Mouse (Mus musculus) kidney, adult 9 months (tissue): ENCODE results near the gene Colgalt2.
"Not testable (repeated sequence)": the region's sequence is repeated elsewhere in the genome, so short reads cannot be mapped to it uniquely, and the experiment has no call there.

Experiments
- DNase-seq: peaks from one replicate; pipeline ENCODE4 v3.0.0; 2022

Colgalt2 gene

DNA sequence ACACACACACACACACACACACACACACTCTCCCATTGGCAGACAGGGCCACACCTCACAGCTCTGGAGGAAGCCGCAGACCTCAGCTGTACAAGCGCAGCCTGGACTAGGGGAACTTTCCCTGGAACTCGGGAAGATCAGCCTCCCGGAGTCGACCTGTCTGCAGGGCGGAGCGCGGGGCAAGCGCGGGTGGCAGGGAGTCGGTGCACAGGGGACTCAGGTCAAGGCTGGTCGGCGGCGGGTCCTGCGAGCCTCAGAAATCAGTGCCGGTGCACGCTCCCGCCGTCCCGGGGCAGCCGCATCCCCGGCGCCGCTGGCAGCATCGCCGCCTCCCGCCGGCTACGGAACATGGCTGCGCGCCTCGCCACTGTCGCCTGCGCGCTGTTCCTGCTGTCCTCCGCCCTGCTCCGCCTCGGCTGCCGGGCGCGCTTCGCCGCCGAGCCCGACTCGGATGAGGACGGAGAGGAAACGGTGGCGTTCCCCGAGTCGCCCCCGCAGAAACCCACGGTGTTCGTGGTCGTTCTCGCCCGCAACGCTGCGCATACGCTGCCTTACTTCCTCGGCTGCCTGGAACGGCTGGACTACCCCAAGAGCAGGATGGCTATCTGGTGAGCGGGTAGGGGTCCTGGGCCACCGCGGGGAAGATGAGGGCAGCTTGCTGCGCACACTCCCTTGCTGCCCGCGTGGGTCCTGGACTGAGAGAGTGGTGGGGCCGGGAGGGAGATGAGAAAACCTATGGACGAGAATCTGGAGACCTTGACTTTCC, at the start of gene Colgalt2:
Gene Colgalt2 (plus strand): TSS at position 41 of the 766 bp plus-strand sequence.
- peak; percentile 62 for DNase-seq

DNA sequence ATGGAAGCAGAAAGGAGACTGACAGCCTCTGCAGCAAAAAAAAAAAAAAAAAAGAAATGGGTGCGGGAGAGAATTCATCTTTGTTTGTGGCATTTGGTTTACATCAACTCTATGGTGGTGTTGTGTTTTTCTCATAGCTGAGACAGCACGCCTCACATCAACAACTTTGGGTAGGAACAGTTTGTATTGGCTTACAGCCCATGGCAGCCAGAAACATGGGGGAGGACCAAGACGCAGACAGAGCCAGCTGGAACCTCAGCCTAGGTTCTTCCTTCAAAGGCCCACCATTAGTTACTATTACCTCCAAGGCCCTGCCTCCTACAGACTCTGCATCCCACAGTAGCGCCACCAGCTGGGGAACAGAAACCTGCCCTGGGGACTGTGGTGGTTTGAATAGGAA, 42.9 kb upstream of the Colgalt2 start:
- no peak for DNase-seq

DNA sequence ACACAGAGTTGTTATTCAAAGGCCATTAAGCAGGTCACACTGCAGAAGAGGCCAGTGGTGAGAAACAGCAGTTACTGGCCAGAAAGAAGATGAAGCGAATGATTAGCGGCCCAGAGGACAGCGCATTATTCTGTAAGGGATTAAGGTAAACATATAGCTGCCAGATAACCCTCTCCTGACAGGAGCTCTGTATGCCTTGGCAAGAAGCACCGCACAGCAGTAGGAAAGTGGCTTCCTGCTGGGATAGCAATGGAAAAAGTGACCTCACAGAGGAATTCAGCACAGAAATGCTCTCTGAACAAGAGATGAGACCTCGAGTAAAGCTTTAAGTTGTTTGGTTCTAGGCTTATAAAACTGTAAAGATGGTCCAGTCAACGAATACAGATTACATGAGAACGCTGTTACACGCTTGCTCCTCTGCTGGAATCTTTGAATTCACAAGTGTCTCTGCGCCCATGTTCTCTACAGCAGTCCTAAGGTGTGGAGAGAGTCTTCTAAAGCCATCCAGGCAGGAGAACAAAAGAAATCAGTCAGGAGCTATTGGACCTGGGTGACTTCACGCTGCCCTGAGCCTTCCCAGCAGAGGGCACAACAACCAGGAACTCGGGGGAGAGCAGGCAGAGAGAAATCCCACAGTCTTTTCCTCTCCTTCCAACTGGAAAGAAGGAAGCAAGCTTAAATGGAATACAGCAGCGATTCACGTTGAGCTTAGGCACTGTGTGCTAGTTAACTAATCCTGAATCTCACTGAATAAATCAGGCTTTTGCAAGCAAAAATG, 31.1 kb upstream of the Colgalt2 start:
- DNase-seq, result no peak

DNA sequence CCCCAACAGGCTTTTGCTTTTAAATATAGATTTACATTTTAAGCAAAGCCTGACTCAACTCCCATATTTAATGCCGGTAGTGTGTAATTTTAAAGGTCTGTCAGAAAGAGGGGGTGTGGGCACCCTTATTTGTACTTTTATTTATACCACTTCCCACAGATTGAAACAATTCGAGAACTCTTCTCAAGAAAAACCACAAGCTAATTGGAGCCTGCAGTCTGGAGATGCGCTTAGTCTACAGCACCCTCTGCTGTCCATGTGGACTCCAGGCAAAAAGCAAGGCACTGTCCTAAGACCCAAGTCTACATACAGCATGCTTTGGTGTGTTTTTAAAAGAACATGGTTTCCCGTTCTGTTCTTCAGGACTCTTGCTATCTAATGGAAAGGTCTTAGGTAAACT, 30.5 kb upstream of the Colgalt2 start:
- peak; percentile 68 for DNase-seq

DNA sequence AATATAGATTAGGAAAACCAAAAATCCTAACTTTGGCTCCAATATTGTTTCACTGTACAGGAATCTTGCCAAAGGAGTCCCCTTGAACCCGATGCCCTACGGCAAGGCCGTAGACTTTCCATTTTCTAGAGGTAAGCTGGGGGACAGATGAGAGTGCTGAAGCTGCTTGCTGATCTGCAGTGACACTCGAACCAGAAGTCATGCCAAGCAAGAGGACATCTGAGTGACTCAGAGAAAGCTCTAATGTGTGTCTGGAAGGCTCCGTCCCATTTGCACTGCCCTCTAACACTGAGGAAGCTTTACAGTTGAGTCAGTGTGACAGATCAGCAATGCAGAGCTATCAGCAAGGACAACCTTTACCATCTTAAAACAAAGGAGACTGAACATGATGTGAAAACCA, 21.3 kb upstream of the Colgalt2 start:
- DNase-seq, result no peak

DNA sequence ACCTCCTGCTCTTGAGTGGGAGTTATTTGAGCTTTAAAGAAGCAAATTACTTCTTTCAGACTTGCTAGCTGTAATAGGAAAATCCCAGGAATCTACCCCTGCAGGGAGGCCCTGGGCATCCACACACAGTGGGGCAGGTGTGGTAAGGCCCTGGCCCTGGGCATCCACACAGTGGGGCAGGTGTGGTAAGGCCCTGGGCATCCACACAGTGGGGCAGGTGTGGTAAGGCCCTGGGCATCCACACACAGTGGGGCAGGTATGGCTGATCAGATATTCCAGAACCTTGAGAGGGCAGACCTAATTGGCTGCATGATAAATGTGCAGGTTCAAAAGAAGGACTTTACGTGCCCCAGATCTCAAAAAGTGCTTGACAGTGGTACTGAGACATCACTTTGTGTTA, 15.0 kb upstream of the Colgalt2 start:
- DNase-seq, result no peak

DNA sequence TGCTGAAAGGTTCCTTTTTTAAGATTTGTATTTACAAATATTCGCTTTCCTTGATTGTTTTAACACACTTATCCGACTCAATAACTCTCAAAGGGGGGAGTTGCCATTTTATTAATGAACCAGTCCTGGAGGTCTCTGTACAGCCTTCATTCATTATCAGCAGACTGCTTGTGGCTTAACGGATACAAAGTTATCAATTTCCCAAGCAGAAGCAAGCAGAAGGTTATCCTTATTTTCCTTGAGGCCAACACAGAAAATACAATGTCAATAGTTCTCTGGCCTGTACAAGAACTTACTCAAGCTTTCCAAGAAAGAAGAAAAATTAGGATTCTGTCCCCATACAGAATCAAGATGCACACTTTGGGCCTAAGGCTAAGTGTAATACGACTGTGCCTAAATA, 13.9 kb upstream of the Colgalt2 start:
- not testable (repeated sequence) for DNase-seq

DNA sequence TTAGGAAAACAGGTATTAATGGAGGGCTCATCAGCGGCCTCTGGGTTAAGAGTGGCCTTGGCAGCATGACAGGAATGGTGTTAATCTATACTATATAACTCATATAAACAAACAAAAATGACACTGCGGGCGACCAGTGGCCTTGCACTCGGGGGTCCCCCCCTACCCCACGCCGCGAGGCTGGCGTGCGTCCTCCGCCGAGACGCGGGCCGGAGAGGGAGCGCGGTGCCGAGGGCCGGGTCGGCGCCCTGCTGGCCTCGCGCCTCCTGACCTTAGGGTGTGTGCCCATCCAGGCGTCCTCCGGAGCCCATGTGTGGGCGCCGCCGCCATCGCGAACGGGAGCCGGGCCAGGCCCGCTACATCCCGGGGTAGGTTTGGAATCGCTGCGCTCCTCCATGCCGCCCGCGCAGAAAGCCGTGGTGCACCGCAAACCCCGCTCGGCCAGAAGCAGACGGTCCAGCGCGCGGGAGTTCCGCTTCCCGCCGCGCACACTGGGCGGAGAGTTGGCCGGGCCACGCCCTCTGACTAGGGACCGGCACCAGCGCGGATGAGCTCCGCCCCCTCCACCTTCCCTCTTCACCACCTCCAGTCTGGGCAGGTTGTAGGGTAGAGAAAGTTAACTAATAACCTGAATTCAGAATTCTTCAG, 13.3 kb upstream of the Colgalt2 start, which contains the start of gene Tsen15:
Gene Tsen15 (minus strand): TSS at position 501 of the 648 bp plus-strand sequence.
- DNase-seq, result peak; percentile 96

DNA sequence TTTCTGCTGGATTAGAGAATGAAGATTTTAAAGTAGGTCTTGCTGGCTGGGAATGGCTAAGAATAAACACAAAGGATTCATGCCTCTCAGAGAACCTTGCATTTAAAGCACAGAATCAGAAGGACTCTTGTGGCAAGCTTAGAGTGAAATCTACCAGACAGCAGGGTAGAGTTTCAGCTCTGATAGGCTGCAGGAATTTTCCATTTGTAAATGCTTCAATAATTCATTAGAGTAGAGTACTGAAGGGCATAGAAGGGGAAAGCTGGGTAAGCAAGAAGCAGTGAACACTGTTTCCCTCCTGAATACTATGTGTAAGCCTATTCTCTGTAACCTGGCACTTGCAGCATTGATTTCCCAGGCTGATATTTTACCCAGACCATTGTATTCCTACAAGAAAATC, 10.4 kb upstream of the Colgalt2 start:
- peak; percentile 59 for DNase-seq

DNA sequence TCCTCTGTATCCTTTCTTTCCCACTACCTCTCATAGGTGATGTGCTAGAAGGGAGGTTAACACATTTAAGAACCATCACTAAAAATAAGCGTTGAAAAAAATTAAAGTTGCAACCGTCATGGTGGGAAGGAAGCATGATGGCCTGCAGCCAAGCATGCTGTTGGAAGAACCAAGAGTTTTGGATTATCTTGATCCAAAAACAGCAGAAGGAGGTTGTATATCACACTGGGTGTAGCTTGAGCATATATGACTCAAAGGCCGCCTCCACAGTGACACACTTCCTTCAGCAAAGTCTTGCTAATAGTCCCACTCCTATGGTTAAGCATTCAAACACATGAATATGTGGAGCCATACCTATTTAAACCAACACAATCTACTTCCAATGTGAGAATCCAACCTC, 5.5 kb upstream of the Colgalt2 start:
- DNase-seq, result no peak

DNA sequence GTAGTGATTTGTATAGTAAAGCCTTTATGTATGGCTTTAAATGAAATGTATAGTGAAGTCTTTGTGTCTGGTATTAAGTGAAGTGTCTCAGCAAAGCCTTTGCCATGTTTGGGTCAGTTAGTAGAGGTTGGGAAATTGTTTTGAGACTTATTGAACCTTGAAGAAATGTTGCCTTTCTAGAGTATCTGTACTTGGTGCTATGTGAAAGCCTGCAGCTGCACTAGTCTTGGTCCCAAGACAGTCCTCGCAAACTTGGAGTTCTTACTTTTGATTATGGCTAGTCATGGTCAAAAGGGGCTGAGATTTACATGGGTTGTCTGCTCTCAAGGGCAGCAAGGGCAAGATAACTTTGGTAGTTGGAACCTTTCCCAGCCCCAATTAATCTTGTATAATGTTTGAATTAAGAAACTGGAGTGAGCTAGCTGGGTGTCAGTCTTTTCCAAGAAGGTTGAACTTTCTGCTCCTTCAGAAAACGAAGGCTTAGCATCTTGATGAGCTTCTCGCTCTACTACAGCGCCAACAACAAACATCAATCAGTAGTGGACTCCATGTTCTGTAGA, 4.6 kb upstream of the Colgalt2 start:
- DNase-seq, result peak; percentile 56

DNA sequence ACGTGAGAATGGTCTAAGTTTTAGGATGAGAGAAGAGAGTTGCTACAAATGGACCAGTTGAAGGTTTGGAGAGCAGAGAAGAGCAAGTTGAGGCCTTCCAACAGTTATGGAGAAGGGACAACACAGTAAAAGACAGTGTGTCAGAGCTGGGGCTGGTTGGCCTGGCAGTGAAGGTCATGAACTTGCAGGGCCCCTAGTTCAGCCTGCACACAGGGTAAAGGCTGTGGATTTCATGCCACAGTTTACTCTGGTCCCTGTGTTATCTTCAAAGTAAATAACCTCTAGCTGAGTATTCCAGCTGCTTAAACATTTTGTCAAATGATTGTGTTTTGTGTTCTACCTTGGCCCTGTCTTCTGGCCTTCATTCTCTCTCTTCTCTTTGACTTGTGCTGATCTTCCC, 922 bp upstream of the Colgalt2 start:
- no peak for DNase-seq

DNA sequence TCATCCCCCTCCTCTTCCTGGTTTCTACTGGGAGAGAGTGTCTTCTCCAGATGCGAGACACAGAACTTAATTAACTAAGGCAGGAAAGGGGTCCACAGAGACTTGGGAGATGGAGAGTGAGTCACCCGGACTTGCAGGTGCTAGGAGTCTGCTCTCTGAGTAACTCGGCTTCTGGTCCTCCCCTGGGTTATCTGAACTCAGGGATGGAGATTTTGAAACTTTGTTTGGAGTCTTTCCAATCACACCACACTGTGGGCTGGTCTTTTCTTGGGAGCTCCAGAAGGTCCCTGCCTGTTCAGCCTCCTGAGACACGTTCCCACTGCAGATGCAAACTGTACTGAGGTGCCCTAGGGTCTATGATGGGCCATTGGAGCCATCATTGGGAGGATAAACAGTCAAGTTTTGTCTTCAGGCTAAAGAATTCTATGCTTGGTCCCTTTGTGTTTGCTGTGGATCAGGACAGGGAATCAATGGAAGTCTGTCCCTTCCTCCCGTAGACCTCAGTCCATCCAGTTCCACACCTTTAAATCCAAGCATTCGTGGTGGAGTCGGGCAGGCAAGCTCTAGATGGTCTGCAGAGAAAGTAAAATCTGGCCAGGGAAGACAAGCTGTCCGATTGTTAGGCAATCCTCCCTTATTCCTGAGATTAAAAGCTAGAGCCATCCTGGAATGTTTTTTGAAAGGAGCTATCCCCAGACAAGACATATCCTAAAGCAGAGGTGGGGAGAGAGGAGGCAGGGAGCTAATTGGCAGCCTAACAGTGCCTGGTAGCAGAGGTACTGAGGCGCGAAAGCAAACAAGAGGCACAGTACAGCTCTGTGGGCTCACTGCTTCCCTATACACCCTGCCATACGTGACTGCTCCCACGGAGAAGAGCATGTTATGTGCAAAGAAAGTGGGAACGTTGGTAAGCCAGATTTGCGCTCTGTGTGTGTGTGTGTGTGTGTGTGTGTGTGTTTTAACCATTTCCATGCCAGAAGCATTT, 1.2 kb downstream of the Colgalt2 start:
- DNase-seq, result peak; percentile 30

DNA sequence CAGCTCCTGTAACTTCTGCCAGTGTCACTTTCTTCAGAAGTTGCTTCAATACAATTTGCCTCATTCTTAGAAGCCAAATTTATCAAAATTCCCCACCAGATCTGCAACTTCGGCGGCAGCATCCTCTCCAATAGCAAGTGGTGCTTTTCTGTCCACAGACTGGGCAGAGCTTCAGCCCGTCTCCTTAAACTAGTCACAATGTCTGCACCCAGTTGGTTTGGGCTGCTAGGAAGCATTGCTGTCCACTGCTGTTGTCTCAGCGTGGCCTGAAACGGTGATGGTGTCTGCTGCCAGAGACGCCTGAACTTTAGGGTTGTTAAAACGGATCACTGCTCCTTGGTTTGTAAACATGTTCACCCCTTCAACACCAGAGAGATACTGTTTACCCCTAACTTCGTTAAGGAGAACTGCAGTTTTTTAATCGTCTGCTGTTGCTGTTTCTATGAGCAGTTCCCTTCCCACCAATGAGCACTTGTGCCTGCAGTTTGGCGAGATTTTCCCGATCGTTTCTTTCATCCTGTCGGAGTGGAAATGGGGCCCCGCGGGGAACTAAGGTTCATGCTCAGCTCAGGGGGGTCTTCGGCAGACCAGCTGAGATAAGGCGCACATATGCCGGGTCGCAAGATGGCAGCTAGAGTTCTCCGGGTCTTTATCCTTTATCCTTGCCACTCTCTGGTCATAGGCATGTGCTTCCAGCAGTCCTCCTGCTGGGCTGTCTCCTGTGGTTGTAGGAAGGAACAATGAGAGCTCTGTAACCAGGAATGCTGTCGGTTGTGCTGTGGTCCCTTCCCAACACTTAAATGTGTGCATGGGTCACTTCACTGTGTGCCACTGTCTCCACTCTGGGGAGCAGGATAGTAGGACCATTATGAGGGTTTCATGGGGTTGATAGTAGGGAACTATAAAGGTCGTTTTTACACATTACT, 7.7 kb downstream of the Colgalt2 start:
- DNase-seq, result no peak

DNA sequence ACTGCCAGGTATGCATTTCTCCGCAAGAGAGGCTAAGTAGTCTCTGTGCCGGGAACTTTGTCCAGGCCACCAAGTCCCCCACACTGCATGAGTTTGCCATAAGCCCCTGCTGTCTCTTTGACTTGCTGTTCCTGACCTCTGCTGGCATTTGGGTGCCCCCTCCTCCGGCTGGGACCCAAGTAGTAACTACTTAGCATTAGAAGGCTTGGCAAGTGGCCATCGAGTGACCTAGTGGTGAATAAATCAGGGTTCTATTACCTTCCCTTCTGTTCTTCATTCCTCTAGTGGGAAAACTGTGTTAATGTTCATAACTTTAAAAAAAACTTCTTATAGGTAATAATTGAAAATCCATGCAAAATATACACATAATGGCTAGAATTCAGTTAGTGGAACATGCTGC, 9.7 kb downstream of the Colgalt2 start:
- DNase-seq, result no peak

DNA sequence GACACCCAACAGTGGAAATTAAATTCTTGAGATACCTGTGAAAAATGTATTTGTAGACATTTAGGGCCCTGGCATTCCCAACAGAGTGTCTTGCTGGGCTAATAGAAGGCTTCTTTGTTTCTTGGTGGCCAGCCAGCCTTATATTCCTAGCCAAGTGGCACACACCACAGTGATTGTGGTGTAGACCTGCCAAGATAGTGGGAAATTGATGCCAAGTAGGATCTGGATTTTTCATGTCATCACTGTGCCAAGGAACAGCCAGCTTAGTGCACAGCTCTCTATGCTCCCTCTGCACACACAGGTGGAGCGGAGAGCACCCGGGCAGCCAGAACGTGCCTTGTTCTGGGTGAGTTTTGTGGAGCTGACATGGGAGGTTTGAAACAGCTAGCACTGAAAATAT, 11.0 kb downstream of the Colgalt2 start:
- no peak for DNase-seq

DNA sequence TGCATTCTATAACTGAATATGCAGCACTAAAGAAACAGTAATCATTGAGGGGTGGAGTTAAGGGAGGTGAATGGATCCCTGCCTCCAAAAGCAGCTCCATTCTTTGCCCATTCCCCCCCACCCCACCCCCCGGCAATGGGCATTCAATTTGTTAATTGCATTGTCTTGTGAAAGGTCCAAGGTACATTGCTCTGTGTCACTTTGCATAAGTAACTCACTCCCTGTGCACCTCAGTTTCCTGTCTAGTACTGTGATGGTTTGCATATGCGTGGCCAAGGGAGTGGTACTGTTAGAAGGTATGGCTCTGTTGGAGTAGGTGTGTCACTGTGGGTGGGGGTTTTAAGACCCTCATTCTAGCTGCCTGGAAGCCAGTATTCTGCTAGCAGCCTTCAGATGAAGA, 13.5 kb downstream of the Colgalt2 start:
- no peak for DNase-seq

DNA sequence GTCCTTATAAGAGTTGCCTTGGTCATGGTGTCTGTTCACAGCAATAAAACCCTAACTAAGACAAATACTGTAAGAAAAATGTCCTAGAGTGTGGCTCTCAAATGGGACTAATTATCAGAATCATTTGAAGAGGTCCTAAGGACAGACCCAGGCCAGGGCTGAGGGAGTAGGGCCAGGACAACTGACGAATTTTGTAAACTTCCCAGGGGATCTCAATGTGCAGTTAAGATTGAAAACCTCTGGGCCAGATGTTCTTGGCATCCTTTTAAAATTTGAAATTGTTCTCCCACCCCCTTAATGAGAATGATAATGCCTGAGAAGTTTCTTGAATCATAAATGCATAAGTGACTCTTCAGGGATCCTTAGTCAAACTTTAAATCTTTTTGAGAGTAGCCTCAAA, 14.3 kb downstream of the Colgalt2 start:
- DNase-seq, result no peak

DNA sequence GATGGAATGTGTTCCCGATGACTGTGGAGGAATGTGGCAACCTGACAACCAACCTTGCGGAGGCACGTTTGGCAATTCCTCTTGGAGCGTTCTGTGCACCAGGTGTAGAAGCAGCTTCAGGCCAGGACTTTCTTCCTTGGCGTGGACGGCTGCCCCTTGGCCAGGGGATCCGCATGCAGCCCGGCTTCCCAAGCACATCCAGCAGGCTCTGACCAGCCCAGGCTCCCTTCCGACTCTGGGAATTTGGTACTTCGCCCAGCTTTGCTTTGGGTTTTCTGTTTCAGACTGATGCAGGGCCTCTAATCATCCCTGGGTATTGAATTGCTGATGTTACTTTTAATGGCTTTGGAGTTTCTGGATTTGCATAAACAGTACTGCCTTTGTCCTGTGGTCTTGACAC, 14.8 kb downstream of the Colgalt2 start:
- no peak for DNase-seq

DNA sequence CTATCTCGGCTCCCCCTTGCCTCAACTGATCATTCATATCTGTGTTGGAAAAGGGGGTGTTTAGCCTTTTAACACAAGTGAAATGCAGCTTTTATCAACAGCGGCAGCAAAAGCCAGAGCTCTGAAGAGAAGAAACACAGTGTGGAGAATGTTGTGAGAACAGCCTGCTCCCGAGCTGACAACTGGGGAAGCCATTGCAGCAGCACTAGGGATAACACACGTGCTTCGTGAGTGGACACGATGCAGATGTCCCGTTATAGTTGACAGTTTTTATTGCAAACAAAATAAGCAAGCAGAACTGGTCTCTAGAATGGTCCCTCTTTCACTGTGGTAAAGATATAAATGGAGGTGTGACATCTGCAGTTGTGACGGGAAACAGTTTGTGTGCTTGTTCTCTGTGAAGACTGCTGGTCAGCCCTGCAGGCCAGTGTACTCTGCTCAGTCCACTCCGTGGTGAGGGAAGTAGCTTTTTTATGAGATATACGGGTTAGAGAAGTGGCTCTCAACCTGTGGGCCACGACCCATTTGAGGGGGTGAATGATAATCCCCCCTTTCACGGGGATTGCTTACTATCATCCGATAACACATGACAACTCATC, 16.8 kb downstream of the Colgalt2 start:
- DNase-seq, result no peak

DNA sequence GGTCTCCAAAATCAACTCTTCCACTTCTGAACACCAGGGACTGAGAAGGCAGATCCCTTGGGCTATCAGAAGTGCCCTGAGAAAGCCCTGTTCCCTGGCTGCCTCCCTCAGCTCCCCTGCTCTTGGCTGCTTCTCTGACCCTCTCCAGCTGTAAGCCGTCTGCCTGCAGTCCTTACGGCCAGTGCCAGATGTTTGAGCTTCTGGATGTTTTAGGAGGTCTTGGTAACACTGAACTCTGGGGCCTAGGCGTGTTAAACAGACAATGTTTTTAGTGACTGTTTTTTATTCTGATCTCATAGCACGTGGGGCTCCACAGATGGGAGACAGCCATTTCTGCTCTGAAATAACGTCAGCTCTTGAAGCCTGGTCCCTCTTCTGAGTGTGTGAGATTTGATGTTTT, 18.0 kb downstream of the Colgalt2 start:
- DNase-seq, result peak; percentile 20
